Comparison of ENCODE assay signal across 9 mouse cellular contexts in genomic region chr17:48097011-48097742, GRCm38 (mm10). TPM values are rescaled to one million over a fixed set of nuclear protein-coding genes. Genes with fewer than 3 reads are reported as not detected.
A peak's percentile ranks its signal among the peaks of the same experiment; 100 is the strongest.
DNase-seq lines count a peak whose midpoint lies in the region; TF ChIP-seq lines count a peak whose summit lies in the region.
"Had no signal": no experiment of that assay in that cellular context is flagged by ENCODE, and none has a peak within 500 bp of the region (broad histone marks: within the 10 kb centered on the region; RNA-seq: fewer than 3 reads in every experiment).

No protein-coding gene starts in this region.

- WGBS in spleen, adult 2 months = 1% methylated on average over 40 of the region's 41 CpGs

- no peak for TF ChIP-seq POLR2A in spleen, adult 2 months (IDR thresholded peaks at IDR 0.05; ENCODE audit: low read depth, low read length)

- TF ChIP-seq CTCF in spleen, adult 2 months (IDR thresholded peaks at IDR 0.05; ENCODE audit: extremely low read depth, insufficient read depth, insufficient read length, insufficient replicate concordance) = peak; percentile 41; the same call in 1 of the 2 replicates

- no peaks in the 10 kb centered on the region for H3K36me3 ChIP-seq in megakaryocyte, embryonic 14.5 days (replicated peaks; ENCODE audit: low read length)
- H3K36me3 ChIP-seq in spleen, adult 2 months (ENCODE audit: control insufficient read depth, insufficient read depth, low read length) = no peaks in the 10 kb centered on the region

- H3K27ac ChIP-seq in spleen, adult 2 months (ENCODE audit: insufficient read depth, low read length) = no peak overlapping the region

- peak; percentile 30 for DNase-seq in urinary bladder, postnatal 25 days (ENCODE audit: low spot score)
- DNase-seq in urinary bladder, postnatal 10 days (ENCODE audit: low spot score) = no peak
- peak; percentile 86 for DNase-seq in embryo, embryonic 10 days (ENCODE audit: low spot score)
- DNase-seq in heart, postnatal 10 days = peak; percentile 52 to 61
- peak; percentile 72 to 82 for DNase-seq in kidney, postnatal 4 days
- DNase-seq in spleen, adult 2 months (ENCODE audit: low read depth in 1 of 2, low spot score in 2 of 2) = peak; percentile 57 to 60
- DNase-seq in left cerebral cortex, adult 18-20 months (ENCODE audit: low spot score in 2 of 2) = no peak

- intact Hi-C loops in heart, postnatal 10 days (cut with DNase I) = loop anchor here (5.0 kb wide), 1 partner anchor 240 kb away; no protein-coding TSS in a partner anchor

- peaks cover 22% of the 10 kb centered on the region for H3K9me3 ChIP-seq in megakaryocyte, embryonic 14.5 days

- H3K4me3 ChIP-seq in megakaryocyte, embryonic 14.5 days (replicated peaks) = peak overlapping the region; percentile 85
- H3K4me3 ChIP-seq in spleen, adult 2 months (ENCODE audit: extremely low read depth, insufficient read depth, insufficient read length) = peak overlapping the region; percentile 25; the same call in 1 of the 2 replicates

- H3K27me3 ChIP-seq in megakaryocyte, embryonic 14.5 days (replicated peaks) = peaks cover 80% of the 10 kb centered on the region
- H3K27me3 ChIP-seq in spleen, adult 2 months (ENCODE audit: control insufficient read depth, insufficient read depth, low read length) = peaks cover 26% of the 10 kb centered on the region

- peaks cover 42% of the 10 kb centered on the region for H3K4me1 ChIP-seq in megakaryocyte, embryonic 14.5 days
- peaks cover 27% of the 10 kb centered on the region for H3K4me1 ChIP-seq in spleen, adult 2 months (ENCODE audit: control insufficient read depth, insufficient read depth, insufficient read length)

RNA-seq across cellular contexts. Expression of gene 1700067P10Rik, which starts 8.1 kb away (rescaled TPM):
- not detected for total RNA-seq in heart, postnatal 10 days (2021)
- polyA plus RNA-seq in megakaryocyte, embryonic 14.5 days (2012; ENCODE audit: insufficient read depth, low replicate concordance) = not detected in 2 replicates
- polyA plus RNA-seq in spleen, adult 2 months (2012; rRNA removed) = not detected in 2 replicates
- not detected for total RNA-seq in left cerebral cortex, adult 18-20 months (2021)

RNA-seq across cellular contexts. Expression of gene 9830107B12Rik, which starts 48.9 kb away (rescaled TPM):
- total RNA-seq in heart, postnatal 10 days (2021) = not detected
- not detected in 2 replicates for polyA plus RNA-seq in megakaryocyte, embryonic 14.5 days (2012; ENCODE audit: insufficient read depth, low replicate concordance)
- polyA plus RNA-seq in spleen, adult 2 months (2012; rRNA removed) = 0.18 and 0.35 TPM in 2 replicates
- not detected for total RNA-seq in left cerebral cortex, adult 18-20 months (2021)
- polyA plus RNA-seq: frontal cortex, adult 2 months had no signal

RNA-seq across cellular contexts. Expression of gene 1700122O11Rik, which starts 59.1 kb away (rescaled TPM):
- not detected for total RNA-seq in heart, postnatal 10 days (2021)
- polyA plus RNA-seq in megakaryocyte, embryonic 14.5 days (2012; ENCODE audit: insufficient read depth, low replicate concordance) = not detected in 2 replicates
- polyA plus RNA-seq in spleen, adult 2 months (2012; rRNA removed) = not detected in 2 replicates
- not detected for total RNA-seq in left cerebral cortex, adult 18-20 months (2021)
- polyA plus RNA-seq: frontal cortex, adult 2 months had no signal

Comparison
In these comparisons a context has a peak if more than half of its experiments do, and no peak if none do; other contexts are left out.
1. DNase-seq: peak in urinary bladder, postnatal 25 days (single experiment), embryo, embryonic 10 days (single experiment), heart, postnatal 10 days (2 of 2), kidney, postnatal 4 days (2 of 2) and spleen, adult 2 months (2 of 2); none in urinary bladder, postnatal 10 days (single experiment) and left cerebral cortex, adult 18-20 months (0 of 2).